Comparison of ENCODE assay signal across 9 mouse cellular contexts in genomic region chr12:111766313-111767236, GRCm38 (mm10). TPM values are rescaled to one million over a fixed set of nuclear protein-coding genes. Genes with fewer than 3 reads are reported as not detected.
DNase-seq lines count a peak whose midpoint lies in the region; ATAC-seq and TF ChIP-seq lines count a peak whose summit lies in the region.
"Had no signal": no experiment of that assay in that cellular context is flagged by ENCODE, and none has a peak within 500 bp of the region (broad histone marks: within the 10 kb centered on the region; RNA-seq: fewer than 3 reads in every experiment).

No protein-coding gene starts in this region.

- H3K4me1 ChIP-seq in lung, adult 2 months (ENCODE audit: control insufficient read depth, insufficient read depth, low read length): peaks cover 24% of the 10 kb centered on the region
- H3K4me1 ChIP-seq in intestine, postnatal 0 days (replicated peaks; ENCODE audit: control insufficient read depth, insufficient read depth, low read length): no peaks in the 10 kb centered on the region; the same call in 1 of the 2 replicates

- TF ChIP-seq CTCF in lung, adult 2 months (IDR thresholded peaks at IDR 0.05; ENCODE audit: insufficient read depth, low read length): no peak
- no peak for TF ChIP-seq CTCF in intestine, postnatal 0 days (IDR thresholded peaks at IDR 0.05; ENCODE audit: low read depth)

- H3K4me3 ChIP-seq in lung, adult 2 months (replicated peaks; ENCODE audit: extremely low read depth, low read depth, low read length): no peak overlapping the region
- no peak overlapping the region for H3K4me3 ChIP-seq in intestine, postnatal 0 days (ENCODE audit: low read depth, low read length)

- peaks cover 17% of the 10 kb centered on the region; the same call in 1 of the 2 replicates for H3K36me3 ChIP-seq in intestine, postnatal 0 days (ENCODE audit: control insufficient read depth, insufficient read depth)

- no peak for DNase-seq in frontal cortex, postnatal 14 days (ENCODE audit: low spot score in 2 of 2)
- DNase-seq in lung, postnatal 10 days: peak; percentile 55
- no peak for DNase-seq in lung, adult 2 months
- no peak for DNase-seq in spleen, postnatal 4 days (ENCODE audit: low spot score in 2 of 2)
- no peak for DNase-seq in thymus, postnatal 4 days
- DNase-seq in urinary bladder, adult 2 months (ENCODE audit: low spot score): no peak
- DNase-seq: gastrocnemius, postnatal 10 days had no signal

- TF ChIP-seq POLR2A in lung, adult 2 months (IDR thresholded peaks at IDR 0.05; ENCODE audit: borderline replicate concordance, extremely low read depth, low read depth, low read length): no peak

- H3K9me3 ChIP-seq in intestine, postnatal 0 days (ENCODE audit: control insufficient read depth): no peaks in the 10 kb centered on the region

- 52% methylated on average over 16 of the region's 16 CpGs for WGBS in lung, adult 2 months
- WGBS in intestine, postnatal 0 days: 63% methylated on average over 16 of the region's 16 CpGs

- H3K4me2 ChIP-seq in intestine, postnatal 0 days (replicated peaks; ENCODE audit: low read depth): 0 out of 2 replicates have a peak overlapping the region, but pooled peaks have one; percentile 0

- H3K9ac ChIP-seq in intestine, postnatal 0 days (ENCODE audit: low read depth, low read length): no peak overlapping the region

- H3K27me3 ChIP-seq in intestine, postnatal 0 days (replicated peaks; ENCODE audit: control insufficient read depth, insufficient read depth, low read length): no peaks in the 10 kb centered on the region

- H3K27ac ChIP-seq in intestine, postnatal 0 days (ENCODE audit: low read depth, low read length): no peak overlapping the region

- peak; percentile 32; the same call in 1 of the 2 replicates for ATAC-seq in frontal cortex, adult (ENCODE audit: low TSS enrichment)
- ATAC-seq in intestine, postnatal 0 days: no peak

RNA-seq across cellular contexts. Expression of gene Klc1, which starts 7.9 kb away (rescaled TPM):
- 101 and 113 TPM in 2 replicates for polyA plus RNA-seq in lung, adult 2 months (2012; rRNA removed)
- polyA plus RNA-seq in intestine, postnatal 0 days (2015; fragmentation: Nextera tagmentation; extraction: Ambion mirVana): 42.9 and 45.7 TPM in 2 replicates
- 96.5 and 122 TPM in 2 replicates for polyA plus RNA-seq in urinary bladder, adult 2 months (2012; rRNA removed)

RNA-seq across cellular contexts. Expression of gene Xrcc3, which starts 47.1 kb away (rescaled TPM):
- polyA plus RNA-seq in lung, adult 2 months (2012; rRNA removed): 3.2 and 3.6 TPM in 2 replicates
- 3.4 and 6.1 TPM in 2 replicates for polyA plus RNA-seq in intestine, postnatal 0 days (2015; fragmentation: Nextera tagmentation; extraction: Ambion mirVana)
- polyA plus RNA-seq in urinary bladder, adult 2 months (2012; rRNA removed): 3.3 and 3.5 TPM in 2 replicates

RNA-seq across cellular contexts. Expression of gene Zfyve21, which starts 47.4 kb away (rescaled TPM):
- 79.8 and 83.4 TPM in 2 replicates for polyA plus RNA-seq in lung, adult 2 months (2012; rRNA removed)
- polyA plus RNA-seq in intestine, postnatal 0 days (2015; fragmentation: Nextera tagmentation; extraction: Ambion mirVana): 104 and 107 TPM in 2 replicates
- polyA plus RNA-seq in urinary bladder, adult 2 months (2012; rRNA removed): 77.0 and 87.5 TPM in 2 replicates

RNA-seq across cellular contexts. Expression of gene Apopt1, which starts 53.5 kb away (rescaled TPM):
- 22.5 and 30.9 TPM in 2 replicates for polyA plus RNA-seq in lung, adult 2 months (2012; rRNA removed)
- 42.6 and 44.8 TPM in 2 replicates for polyA plus RNA-seq in intestine, postnatal 0 days (2015; fragmentation: Nextera tagmentation; extraction: Ambion mirVana)
- polyA plus RNA-seq in urinary bladder, adult 2 months (2012; rRNA removed): 47.1 and 50.6 TPM in 2 replicates

RNA-seq across cellular contexts. Expression of gene Bag5, which starts 53.5 kb away (rescaled TPM):
- 21.4 and 21.9 TPM in 2 replicates for polyA plus RNA-seq in lung, adult 2 months (2012; rRNA removed)
- polyA plus RNA-seq in intestine, postnatal 0 days (2015; fragmentation: Nextera tagmentation; extraction: Ambion mirVana): 29.6 and 32.1 TPM in 2 replicates
- 30.4 and 32.8 TPM in 2 replicates for polyA plus RNA-seq in urinary bladder, adult 2 months (2012; rRNA removed)
